Mouse (Mus musculus): ENCODE measurements at regions not wholly inside any gene's neighbourhood (a gene's known extent, or its start where the extent isn't known, plus 50 kb on each side); places are given as distances from the start of the nearest gene placed in this dataset.

DNA sequence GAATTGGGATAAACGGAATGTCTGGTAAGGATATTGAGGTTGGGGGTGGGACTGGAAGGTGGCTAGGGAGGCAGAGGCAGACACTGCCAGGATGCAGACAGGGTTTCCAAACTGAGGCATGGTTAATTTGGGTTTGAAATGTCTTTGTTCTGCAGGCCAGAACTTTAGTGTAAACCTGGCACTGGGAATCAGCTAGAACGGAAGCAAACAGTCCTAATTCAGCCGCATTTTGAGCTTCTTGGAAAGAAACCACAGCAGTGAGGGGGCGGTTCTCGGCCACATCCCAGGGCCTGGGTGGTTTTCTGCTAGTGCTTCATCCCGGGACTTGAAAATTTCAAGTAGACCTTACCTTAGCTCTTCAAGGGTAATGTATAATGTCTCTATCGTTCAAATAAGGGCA, 100.6 kb upstream of the Irf2bp2 start:
- TF ChIP-seq CTCF (IDR thresholded peaks at IDR 0.05 in 2 of 3, conservative IDR thresholded peaks at IDR 0.05 in 1 of 3; ENCODE audit: control insufficient read depth in 1 of 3, insufficient read depth in 1 of 3, low read depth in 2 of 3, low read length in 3 of 3, poor library complexity in 1 of 3, severe bottlenecking in 1 of 3) = no peak
- TF ChIP-seq BHLHE40 (IDR thresholded peaks at IDR 0.05; ENCODE audit: borderline replicate concordance, low read depth, low read length) = no peak
- TF ChIP-seq GABPA (IDR thresholded peaks at IDR 0.05; ENCODE audit: low read depth, low read length) = no peak
- TF ChIP-seq ZNF384 (IDR thresholded peaks at IDR 0.05; ENCODE audit: low read depth, low read length) = no peak
- TF ChIP-seq EP300 (IDR thresholded peaks at IDR 0.05; ENCODE audit: low read depth in 1 of 2, low read length in 2 of 2) = no peak
